Mouse (Mus musculus): ENCODE data around the gene Slc25a40. TPM values are rescaled to one million over a fixed set of nuclear protein-coding genes. Genes with fewer than 3 reads are reported as not detected.
A peak's percentile ranks its signal among the peaks of the same experiment; 100 is the strongest.

Gene Slc25a40
- total RNA-seq (2014; rRNA removed) (4.2 and 4.4 TPM in 2 replicates), polyA plus RNA-seq (2012; rRNA removed) (0.62 and 0.66 TPM in 2 replicates)

DNA sequence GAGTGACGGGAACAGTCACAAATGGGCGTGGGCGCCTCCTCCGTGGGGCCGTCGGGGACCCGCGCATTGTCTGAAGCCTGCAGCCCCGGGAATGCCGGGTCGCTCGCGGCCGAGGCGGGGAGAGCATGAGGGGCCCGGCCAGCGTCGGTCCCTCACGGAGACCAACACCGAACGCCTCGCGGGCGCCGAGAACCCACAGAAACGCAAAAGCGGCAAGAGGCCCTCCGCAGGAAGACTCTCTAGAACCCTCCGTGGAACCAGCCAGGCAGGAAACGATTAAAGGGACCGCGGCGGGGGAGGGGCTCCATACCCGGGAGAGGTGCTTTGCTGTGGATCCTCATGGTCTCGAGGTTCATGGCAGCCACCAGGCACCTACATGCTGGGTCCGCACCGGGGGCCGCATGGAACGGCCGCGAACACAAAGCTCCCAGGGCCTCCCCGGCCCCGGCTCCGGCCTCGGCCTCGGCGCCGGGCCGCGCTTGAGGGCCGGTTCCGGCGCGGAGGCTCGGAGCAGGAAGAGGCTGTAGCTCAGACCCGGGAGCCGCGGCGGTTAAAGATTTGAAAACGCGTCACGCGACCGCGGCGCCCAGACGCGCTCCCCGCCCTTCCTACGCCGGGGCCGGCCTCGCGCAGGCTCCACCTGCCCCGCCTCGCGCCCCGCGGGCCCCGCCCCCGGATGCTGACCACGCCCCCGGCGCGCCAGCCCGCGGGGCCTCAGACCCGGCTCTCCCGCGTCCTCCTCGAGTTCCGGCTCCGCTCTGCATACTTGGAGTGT, at the start of gene Slc25a40, which contains the start of gene Dbf4:
Gene Slc25a40, plus strand, starts transcription at position 694 of the 775 bp plus-strand sequence.
Gene Dbf4, minus strand, starts transcription at position 560 of the 775 bp plus-strand sequence.
- Histone ChIP-seq H3K4me1 (ENCODE audit: control insufficient read depth, insufficient read depth, low read length) (no peaks in the 10 kb centered on the region), H3K27me3 (ENCODE audit: control insufficient read depth, insufficient read depth, low read length) (no peaks in the 10 kb centered on the region), H3K9ac (ENCODE audit: low read depth, low read length) (peak within 1 kb of the TSS; percentile 90), H3K4me3 (ENCODE audit: insufficient read depth, low read depth, low read length) (peak within 1 kb of the TSS; percentile 93), H3K36me3 (ENCODE audit: control insufficient read depth, insufficient read depth, low read length) (no peaks in the 10 kb centered on the region), H3K27ac (replicated peaks; ENCODE audit: insufficient read depth, low read depth, low read length) (no peak within 1 kb of the TSS), H3K79me2 (ENCODE audit: control insufficient read depth, insufficient read depth, low read length) (no peaks in the 10 kb centered on the region)
- TF ChIP-seq POLR2A (IDR thresholded peaks at IDR 0.05; ENCODE audit: extremely low read depth, insufficient read depth, low read length), result no peak; the same call in 1 of the 2 replicates
- no peak for TF ChIP-seq CTCF (IDR thresholded peaks at IDR 0.05; ENCODE audit: low read depth, low read length)
- peak; percentile 59 for DNase-seq (ENCODE audit: extremely low read depth, low read depth, low spot score)
- WGBS, result under 1% methylated on average over 92 of the region's 93 CpGs

DNA sequence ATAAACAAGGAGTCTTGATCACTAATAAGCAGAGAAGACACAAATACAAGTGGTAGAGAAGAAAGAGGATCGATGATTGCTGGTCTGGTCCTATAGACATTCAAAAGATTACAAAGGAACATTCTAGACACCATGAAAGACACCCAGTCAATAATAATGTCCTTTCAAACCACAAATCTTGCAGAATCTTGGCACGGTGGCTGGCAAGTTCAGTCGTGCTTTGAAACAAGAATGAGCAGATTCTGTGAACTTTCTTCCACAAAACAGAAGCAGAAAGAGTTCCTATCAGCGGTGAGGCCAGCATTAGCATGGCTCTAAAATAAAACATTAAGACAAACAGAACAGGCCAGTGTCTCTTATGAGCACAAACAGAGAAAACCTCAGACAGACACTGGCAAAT, 49.2 kb upstream of the Slc25a40 start:
- 74% methylated on average over 4 of the region's 4 CpGs for WGBS
- DNase-seq (ENCODE audit: extremely low read depth, low read depth, low spot score), result no peak
- H3K4me3 ChIP-seq (ENCODE audit: insufficient read depth, low read depth, low read length), result no peak overlapping the region
- H3K79me2 ChIP-seq (ENCODE audit: control insufficient read depth, insufficient read depth, low read length), result no peaks in the 10 kb centered on the region
- H3K9ac ChIP-seq (ENCODE audit: low read depth, low read length), result no peak overlapping the region
- H3K4me1 ChIP-seq (ENCODE audit: control insufficient read depth, insufficient read depth, low read length), result no peaks in the 10 kb centered on the region
- H3K27ac ChIP-seq (replicated peaks; ENCODE audit: insufficient read depth, low read depth, low read length), result no peak overlapping the region
- H3K27me3 ChIP-seq (ENCODE audit: control insufficient read depth, insufficient read depth, low read length), result peaks cover 3% of the 10 kb centered on the region; the same call in 1 of the 2 replicates
- TF ChIP-seq POLR2A (IDR thresholded peaks at IDR 0.05; ENCODE audit: extremely low read depth, insufficient read depth, low read length), result no peak
- no peak for TF ChIP-seq CTCF (IDR thresholded peaks at IDR 0.05; ENCODE audit: low read depth, low read length)
- H3K36me3 ChIP-seq (ENCODE audit: control insufficient read depth, insufficient read depth, low read length), result no peaks in the 10 kb centered on the region

DNA sequence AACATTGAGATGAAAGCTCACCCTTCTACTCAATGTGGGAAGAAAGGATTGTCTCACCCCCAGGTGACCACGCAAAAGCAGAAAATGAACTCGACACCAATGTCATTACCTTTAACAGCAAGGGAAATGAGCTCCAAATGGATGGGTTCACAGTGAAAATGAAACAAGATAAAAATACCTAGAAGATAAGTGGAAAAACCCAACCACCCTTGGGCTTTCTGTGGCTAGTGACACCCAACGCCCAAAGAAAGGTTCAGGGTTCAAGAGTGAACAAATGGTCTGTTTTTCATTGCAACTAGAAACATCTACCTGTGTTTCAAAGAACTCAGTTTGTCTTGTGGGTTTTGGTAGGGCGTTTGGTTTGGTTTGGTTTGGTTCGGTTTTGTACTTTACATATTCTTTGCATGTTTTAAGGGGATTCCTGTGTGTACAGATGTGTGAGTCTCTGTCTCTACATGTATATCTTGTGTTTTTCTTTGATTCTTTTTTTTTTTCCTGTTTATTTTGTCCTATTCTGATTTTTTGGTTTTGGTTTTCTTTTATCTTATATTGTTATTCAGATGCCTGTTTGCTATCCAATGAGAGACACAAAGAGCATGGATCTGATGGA, 48.2 kb upstream of the Slc25a40 start:
- TF ChIP-seq CTCF (IDR thresholded peaks at IDR 0.05; ENCODE audit: low read depth, low read length), result no peak
- TF ChIP-seq POLR2A (IDR thresholded peaks at IDR 0.05; ENCODE audit: extremely low read depth, insufficient read depth, low read length), result no peak
- H3K4me3 ChIP-seq (ENCODE audit: insufficient read depth, low read depth, low read length), result no peak overlapping the region
- H3K27ac ChIP-seq (replicated peaks; ENCODE audit: insufficient read depth, low read depth, low read length), result no peak overlapping the region
- H3K79me2 ChIP-seq (ENCODE audit: control insufficient read depth, insufficient read depth, low read length), result no peaks in the 10 kb centered on the region
- H3K4me1 ChIP-seq (ENCODE audit: control insufficient read depth, insufficient read depth, low read length), result no peaks in the 10 kb centered on the region
- H3K27me3 ChIP-seq (ENCODE audit: control insufficient read depth, insufficient read depth, low read length), result no peaks in the 10 kb centered on the region
- whole genome bisulfite sequencing, result 77% methylated on average over 5 of the region's 5 CpGs
- H3K9ac ChIP-seq (ENCODE audit: low read depth, low read length), result no peak overlapping the region
- no peak for DNase-seq (ENCODE audit: extremely low read depth, low read depth, low spot score)
- H3K36me3 ChIP-seq (ENCODE audit: control insufficient read depth, insufficient read depth, low read length), result no peaks in the 10 kb centered on the region

DNA sequence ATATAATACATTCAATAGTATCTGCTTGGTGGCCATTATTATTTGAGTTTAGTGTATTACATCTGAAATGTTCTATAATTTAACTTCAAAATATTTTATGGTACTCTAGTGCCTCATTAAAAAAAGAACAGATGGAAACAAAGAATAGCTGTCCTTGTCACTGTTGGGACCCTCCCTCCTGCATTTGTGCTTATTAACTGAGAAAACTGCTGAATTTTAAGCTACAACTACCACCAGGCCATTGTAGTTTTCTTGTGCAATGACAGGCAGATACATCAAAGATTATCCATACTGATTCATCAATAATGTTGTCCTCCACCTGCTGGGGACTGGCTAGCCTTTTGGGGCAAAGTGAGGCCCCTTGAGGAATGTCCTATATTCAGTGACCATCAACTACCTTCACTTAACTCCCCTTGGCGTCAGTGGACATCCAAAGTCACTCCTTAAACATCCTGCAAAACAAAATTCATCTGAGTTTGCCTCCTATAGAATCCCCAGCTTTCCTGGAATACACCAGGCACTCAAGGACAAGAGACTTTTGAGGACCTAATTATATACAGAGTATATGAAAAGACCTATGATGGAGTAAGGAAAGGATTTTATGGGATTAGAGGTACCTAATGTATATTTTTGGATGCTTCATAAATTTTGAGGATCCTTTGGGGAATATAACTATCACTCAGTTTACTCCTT, 28.6 kb upstream of the Slc25a40 start:
- no peaks in the 10 kb centered on the region for H3K4me1 ChIP-seq (ENCODE audit: control insufficient read depth, insufficient read depth, low read length)
- H3K4me3 ChIP-seq (ENCODE audit: insufficient read depth, low read depth, low read length), result no peak overlapping the region
- no peak overlapping the region for H3K9ac ChIP-seq (ENCODE audit: low read depth, low read length)
- TF ChIP-seq CTCF (IDR thresholded peaks at IDR 0.05; ENCODE audit: low read depth, low read length), result no peak
- TF ChIP-seq POLR2A (IDR thresholded peaks at IDR 0.05; ENCODE audit: extremely low read depth, insufficient read depth, low read length), result no peak
- WGBS, result 75% methylated on average over 1 of the region's 1 CpGs
- H3K36me3 ChIP-seq (ENCODE audit: control insufficient read depth, insufficient read depth, low read length), result peaks cover 10% of the 10 kb centered on the region
- H3K27ac ChIP-seq (replicated peaks; ENCODE audit: insufficient read depth, low read depth, low read length), result no peak overlapping the region
- DNase-seq (ENCODE audit: extremely low read depth, low read depth, low spot score), result no peak
- no peaks in the 10 kb centered on the region for H3K27me3 ChIP-seq (ENCODE audit: control insufficient read depth, insufficient read depth, low read length)
- no peaks in the 10 kb centered on the region for H3K79me2 ChIP-seq (ENCODE audit: control insufficient read depth, insufficient read depth, low read length)

DNA sequence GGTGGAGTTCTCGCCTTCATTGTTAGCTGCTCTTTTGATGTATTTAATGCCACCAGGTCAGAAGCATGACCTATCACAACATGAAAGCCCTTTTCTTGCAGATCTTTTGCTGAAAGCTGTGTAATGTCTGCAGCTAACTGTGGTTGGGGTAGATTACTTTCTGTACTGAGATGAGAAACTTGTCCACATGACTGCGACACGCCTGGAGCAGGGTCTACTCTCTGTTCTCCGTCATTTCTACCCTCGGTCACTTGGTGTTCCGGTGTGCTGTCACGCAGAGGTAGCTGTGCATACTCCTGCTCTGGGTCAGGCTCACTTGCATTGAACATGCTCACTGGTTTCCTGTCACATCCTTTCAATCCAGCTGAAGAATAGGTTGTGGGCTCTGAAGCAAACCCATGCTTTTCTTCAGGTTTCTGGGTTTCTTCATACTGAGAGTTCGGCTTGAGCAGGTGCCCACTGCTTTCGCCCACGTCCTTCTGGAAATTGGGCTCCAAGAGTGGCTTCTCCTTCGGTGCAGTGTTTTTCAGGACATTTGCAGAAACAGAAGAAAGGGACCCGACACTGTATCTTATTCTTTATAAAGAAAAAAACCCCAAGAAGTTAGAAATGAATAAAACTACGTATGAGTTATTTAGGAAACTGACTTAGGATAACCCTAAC, 24.9 kb upstream of the Slc25a40 start:
- DNase-seq (ENCODE audit: extremely low read depth, low read depth, low spot score), result no peak
- Histone ChIP-seq H3K27me3 (ENCODE audit: control insufficient read depth, insufficient read depth, low read length) (no peaks in the 10 kb centered on the region), H3K79me2 (ENCODE audit: control insufficient read depth, insufficient read depth, low read length) (no peaks in the 10 kb centered on the region), H3K9ac (ENCODE audit: low read depth, low read length) (no peak overlapping the region), H3K27ac (replicated peaks; ENCODE audit: insufficient read depth, low read depth, low read length) (no peak overlapping the region), H3K4me3 (ENCODE audit: insufficient read depth, low read depth, low read length) (no peak overlapping the region), H3K36me3 (ENCODE audit: control insufficient read depth, insufficient read depth, low read length) (peaks cover 13% of the 10 kb centered on the region), H3K4me1 (ENCODE audit: control insufficient read depth, insufficient read depth, low read length) (no peaks in the 10 kb centered on the region)
- TF ChIP-seq POLR2A (IDR thresholded peaks at IDR 0.05; ENCODE audit: extremely low read depth, insufficient read depth, low read length) (no peak), CTCF (IDR thresholded peaks at IDR 0.05; ENCODE audit: low read depth, low read length) (no peak)
- 97% methylated on average over 13 of the region's 13 CpGs for WGBS
